Mouse (Mus musculus) lung, adult 2 months (tissue): Measurements from ENCODE around the gene Smchd1. TPM values are rescaled to one million over a fixed set of nuclear protein-coding genes. Genes with fewer than 3 reads are reported as not detected.

Source experiments
- DNase-seq: peaks from one replicate; pipeline ENCODE4 v3.0.0; 2022
- H3K4me1 ChIP-seq: fragments of 200-500 bp; 2 replicates; pipeline ENCODE4 v1.6.1; 2011; ENCODE audit warnings: low read length; ENCODE audit not compliant: control insufficient read depth, insufficient read depth
- H3K4me3 ChIP-seq: fragments of 200-500 bp; replicated peaks from 2 replicates; pipeline ENCODE3; 2011; ENCODE audit warnings: low read depth, mild to moderate bottlenecking, control low read depth, low read length; ENCODE audit errors: extremely low read depth
- CTCF ChIP-seq: fragments of 200-500 bp; IDR thresholded peaks from 2 replicates; pipeline ENCODE4 v1.5.1; 2011; ENCODE audit warnings: mild to moderate bottlenecking, low read length, control low read depth; ENCODE audit not compliant: insufficient read depth
- POLR2A ChIP-seq: fragments of 200-500 bp; IDR thresholded peaks from 2 replicates; pipeline ENCODE4 v1.6.1; 2011; ENCODE audit warnings: low read depth, mild to moderate bottlenecking, control low read depth, low read length, borderline replicate concordance; ENCODE audit errors: extremely low read depth
- whole genome bisulfite sequencing: fragments of 180-500 bp; shearing (Covaris S2); methylation state at CpG from one replicate; pipeline ENCODE4 v1.1.7; 2018; 5-methylcytosine and 5-hydroxymethylcytosine counted together
- polyA plus RNA-seq: library from polyadenylated mRNA; depleted of rRNA; stranded (reverse); fragments of >200 nt; gene quantifications from 2 replicates; pipeline ENCODE4 v1.2.3, GENCODE M21; 2012

The Smchd1 gene
- polyA plus RNA-seq, 1 experiment, result 8.3 TPM

DNA sequence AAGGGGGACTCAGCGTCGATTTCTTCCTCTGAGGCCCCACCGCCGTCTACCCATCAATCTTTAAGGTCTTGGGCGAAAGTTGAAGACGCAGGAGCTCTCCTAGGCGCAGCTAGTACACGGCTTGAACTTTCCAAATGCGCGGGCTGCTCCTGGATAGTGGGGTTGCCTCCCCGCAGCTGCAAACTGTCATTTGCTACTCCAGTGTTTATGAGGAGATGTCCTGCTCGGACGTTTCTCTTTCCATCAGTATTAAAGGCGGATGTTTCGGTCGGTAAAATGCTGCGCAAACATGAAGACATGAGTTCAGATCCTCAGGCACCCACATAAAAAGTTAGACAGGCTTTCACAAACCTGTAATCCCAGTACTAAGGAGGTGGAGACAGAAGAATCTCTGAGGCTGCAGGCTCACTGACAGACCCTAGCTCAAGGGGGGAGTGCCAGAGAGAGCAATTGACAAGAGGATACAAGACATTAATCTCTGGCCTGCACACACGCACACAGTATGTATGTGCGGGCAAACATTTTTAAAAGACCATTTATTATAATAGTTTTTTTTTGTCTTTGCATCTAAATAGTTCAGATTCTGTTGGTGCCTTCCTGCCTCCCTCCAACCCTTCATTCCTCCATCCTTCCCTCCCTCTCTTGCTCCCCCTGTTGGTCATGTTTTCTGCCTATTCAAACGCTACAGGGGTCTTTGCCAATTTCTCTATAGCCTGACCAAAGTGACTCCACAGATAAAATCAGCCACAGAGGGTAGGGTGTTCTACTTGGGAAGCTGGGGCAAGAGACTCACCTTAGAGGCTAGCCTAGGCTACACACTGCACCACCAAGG, 163.6 kb downstream of the Smchd1 start, which contains the start of gene Emilin2:
Gene Emilin2 (minus strand): TSS at position 639 of the 832 bp plus-strand sequence.
- H3K4me1 ChIP-seq, result 0 out of 2 replicates have a peak, but pooled peaks cover 2% of the 10 kb centered on the region
- H3K4me3 ChIP-seq, result peak within 1 kb of the TSS; percentile 46
- DNase-seq, result no peak
- TF ChIP-seq POLR2A, result no peak
- TF ChIP-seq CTCF, result peak; percentile 15; the same call in 1 of the 2 replicates
- 8% methylated on average over 20 of the region's 20 CpGs for WGBS

DNA sequence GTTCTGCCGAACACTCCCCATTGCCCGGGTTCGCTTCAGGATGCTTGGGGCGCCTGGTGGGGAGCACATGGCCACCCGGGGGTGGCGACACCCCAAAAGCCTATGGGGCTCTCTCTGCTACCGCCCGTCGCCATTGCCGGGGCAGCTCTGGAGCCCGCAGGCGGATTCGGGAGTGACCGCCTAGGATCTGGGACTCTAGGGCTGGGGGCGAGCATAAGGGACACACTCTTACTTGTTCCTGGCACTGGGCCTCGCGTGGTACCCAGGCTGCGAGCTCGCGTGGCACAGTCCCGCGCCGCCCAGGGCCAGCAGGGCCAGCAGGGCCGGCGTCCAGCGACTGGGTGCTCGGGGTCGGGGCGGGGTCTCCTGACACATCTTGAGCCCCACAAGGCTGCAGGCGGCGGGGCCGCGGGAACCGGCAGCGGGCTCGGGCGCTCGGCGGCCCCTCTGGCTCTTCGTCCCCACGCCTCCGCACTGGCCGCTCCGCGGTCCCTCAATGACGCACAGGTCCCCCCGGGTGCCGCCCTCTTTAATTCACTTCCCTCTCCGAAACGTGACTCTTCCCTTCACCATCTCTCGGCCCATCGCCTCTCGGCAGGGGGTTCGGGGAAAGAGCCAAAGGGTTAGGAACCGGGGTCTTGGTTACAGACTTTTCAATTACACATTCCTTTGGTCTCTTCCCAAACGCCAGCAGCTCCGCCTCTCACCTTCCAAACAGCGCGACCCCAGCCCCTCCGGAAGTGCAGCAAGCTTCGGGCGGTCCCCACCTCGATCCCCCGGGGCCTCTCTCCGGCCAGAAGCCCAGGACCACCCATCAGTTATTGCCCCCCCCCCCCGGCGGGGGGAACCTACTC, 164.4 kb downstream of the Smchd1 start:
- under 1% methylated on average over 67 of the region's 67 CpGs for WGBS
- DNase-seq, result peak; percentile 28
- no peak for TF ChIP-seq CTCF
- TF ChIP-seq POLR2A, result no peak

DNA sequence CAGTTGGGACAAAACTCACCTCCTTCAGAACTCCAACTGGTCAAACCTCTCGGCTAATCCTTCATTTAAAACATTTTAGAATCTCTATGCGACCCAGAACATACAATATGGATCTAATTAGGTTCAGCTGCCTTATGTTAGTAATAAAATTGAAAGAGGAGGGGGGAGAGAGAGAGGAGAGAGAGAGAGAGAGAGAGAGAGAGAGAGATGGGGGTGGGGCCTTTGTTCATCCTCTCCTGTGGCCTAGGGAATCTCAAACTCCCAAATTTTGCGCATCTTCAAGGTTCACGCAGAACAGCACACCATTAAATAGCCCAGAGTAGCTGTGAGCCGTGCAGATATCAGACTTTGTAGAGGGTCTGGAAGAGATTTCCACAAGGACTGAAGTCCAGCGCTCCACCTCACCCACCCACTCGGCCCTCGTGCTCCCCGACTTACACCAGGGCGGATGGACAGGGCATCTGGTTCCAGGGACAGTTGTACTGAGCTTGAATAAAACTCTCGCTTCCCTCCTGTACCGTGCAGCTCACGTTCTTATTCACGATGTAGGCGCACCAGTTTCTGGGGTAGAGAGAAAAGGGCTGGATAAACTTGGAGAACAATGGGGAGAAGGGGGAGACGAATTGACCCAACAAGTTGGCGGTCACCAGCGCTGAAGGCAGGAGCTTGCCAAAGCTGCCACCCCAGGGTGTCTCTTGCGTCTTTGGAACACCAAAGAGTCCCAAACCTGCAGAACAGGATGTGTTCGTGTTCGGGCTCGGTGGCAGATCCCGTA, 165.2 kb downstream of the Smchd1 start:
- WGBS, result 12% methylated on average over 23 of the region's 23 CpGs

More for the DNA sequence above, 164.4 kb downstream of the Smchd1 start:
- Histone ChIP-seq H3K4me1 (0 out of 2 replicates have a peak, but pooled peaks cover 2% of the 10 kb centered on the region), H3K4me3 (peak overlapping the region; percentile 46)

DNA sequence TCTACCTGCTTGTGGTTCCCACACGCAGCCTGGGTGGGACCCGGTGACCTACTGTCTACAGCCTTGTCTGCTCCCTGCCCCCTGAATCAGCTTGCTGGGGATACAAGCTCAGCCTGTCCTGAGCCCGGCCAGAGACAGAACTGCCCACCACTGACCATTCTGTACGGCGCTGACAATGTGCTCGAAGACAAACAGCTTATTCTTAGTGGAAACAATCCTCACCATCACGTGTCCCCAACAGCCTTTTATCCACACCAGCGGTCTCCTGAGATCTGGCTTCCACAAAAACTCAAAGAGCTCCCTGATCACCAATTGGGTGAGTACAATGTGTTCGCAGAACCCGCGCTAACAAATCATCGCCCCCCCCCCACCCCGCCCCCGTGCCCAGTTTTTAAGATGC, 166.0 kb downstream of the Smchd1 start:
- TF ChIP-seq POLR2A (no peak), CTCF (no peak)
- 52% methylated on average over 14 of the region's 14 CpGs for WGBS
- H3K4me3 ChIP-seq, result no peak overlapping the region

More for the DNA sequence above, 165.2 kb downstream of the Smchd1 start:
- TF ChIP-seq POLR2A (no peak), CTCF (no peak)
- H3K4me3 ChIP-seq, result peak overlapping the region; percentile 19
- H3K4me1 ChIP-seq, result 0 out of 2 replicates have a peak, but pooled peaks cover 2% of the 10 kb centered on the region
- DNase-seq, result no peak

DNA sequence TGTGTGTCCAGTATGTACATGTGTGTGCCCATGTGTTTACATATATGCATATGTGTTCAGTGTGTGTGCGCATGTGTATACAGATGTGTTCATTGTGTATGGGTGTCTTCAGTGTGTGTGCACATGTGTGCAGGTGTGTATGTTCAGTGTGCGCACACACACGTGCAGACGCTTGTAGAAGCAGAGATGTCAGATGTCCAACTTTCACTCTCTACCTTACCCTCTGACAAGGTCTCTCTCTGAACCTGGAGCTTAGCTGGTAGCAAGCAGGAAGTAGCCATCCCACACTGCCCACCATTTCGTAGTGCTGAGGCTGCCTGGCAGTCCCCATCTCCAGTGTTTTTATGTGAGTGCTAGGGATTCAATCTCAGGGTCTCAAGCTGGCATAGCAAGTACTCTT, 166.8 kb downstream of the Smchd1 start:
- Histone ChIP-seq H3K4me3 (no peak overlapping the region), H3K4me1 (0 out of 2 replicates have a peak, but pooled peaks cover 2% of the 10 kb centered on the region)
- WGBS, result 94% methylated on average over 5 of the region's 5 CpGs
- TF ChIP-seq CTCF, result no peak
- no peak for TF ChIP-seq POLR2A
- DNase-seq, result no peak

More for the DNA sequence above, 166.0 kb downstream of the Smchd1 start:
- no peak for DNase-seq
- 0 out of 2 replicates have a peak, but pooled peaks cover 2% of the 10 kb centered on the region for H3K4me1 ChIP-seq

DNA sequence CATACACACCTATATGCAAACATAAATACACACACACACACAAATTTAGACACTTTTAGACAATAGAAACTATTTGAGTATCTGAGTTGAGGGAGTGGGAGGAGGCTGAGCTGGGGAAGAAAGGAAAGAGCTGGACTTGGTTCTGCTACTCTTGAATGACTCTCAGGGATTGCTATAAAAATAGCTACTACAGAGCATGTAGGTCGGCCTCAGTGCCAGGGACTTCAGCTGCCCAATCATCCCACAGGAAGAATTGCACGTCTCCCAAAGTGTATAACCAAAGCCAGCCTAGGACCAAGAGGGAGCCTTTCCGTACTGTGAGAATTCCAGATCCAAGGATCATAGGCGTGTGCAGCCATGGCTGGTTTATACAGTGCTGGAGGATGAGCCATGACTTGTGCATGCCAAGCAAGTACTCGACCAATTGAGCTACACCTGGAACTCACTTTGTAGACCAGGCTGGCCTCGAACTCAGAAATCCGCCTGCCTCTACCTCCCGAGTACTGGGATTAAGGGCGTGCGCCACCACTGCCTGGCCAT, 167.8 kb downstream of the Smchd1 start:
- no peak for TF ChIP-seq POLR2A
- no peak for DNase-seq
- H3K4me3 ChIP-seq, result no peak overlapping the region
- WGBS, result 89% methylated on average over 10 of the region's 10 CpGs
- 0 out of 2 replicates have a peak, but pooled peaks cover 2% of the 10 kb centered on the region for H3K4me1 ChIP-seq

DNA sequence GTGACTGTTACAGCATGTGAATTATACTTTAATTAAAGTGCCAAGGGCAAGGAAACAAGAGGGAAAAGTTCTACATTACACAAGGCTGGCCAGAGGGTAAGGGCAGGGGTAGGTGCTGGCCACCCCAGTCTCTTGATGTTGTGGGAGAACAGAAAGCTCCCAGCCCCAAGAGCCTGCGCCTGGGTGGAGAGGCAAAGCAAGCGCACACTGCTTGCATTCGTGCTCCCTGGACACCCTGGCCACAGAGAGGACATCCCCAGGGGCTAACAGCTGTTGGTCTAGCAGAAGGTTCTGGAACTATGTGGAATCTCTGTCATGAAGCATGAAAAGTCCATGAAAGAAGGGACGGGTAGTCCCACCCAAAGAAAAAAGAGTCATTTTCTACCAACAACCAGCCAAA, 168.4 kb downstream of the Smchd1 start:
- WGBS, result 90% methylated on average over 4 of the region's 4 CpGs
- DNase-seq, result no peak
- 0 out of 2 replicates have a peak, but pooled peaks cover 2% of the 10 kb centered on the region for H3K4me1 ChIP-seq
- no peak for TF ChIP-seq POLR2A
- no peak for TF ChIP-seq CTCF
- H3K4me3 ChIP-seq, result no peak overlapping the region

DNA sequence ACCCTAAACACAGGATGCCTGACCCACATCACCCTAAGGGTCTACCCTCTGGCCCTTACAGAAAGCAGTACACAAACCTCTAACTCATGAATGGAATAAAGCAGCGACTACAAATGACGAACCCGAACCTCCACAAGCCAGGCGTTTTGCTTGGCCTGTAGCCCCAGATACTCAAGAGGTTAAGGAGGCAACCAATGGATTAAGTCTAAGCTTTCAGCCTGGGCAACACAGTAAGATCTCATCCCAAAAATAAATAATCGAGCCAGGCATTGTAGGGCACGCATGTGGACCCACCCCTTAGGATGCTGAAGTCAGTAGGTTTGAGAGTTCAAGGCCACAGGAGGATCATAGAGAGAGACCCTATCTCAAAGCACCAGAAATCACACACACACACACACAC, 169.1 kb downstream of the Smchd1 start:
- 83% methylated on average over 6 of the region's 6 CpGs for WGBS
- no peak for DNase-seq
- TF ChIP-seq POLR2A (no peak), CTCF (no peak)
- Histone ChIP-seq H3K4me3 (no peak overlapping the region), H3K4me1 (0 out of 2 replicates have a peak, but pooled peaks cover 2% of the 10 kb centered on the region)
